Mouse (Mus musculus) thymus, postnatal 4 days (tissue): Measurements from ENCODE around the gene A930018P22Rik.

Experiments
- DNase-seq: peaks from one replicate; pipeline ENCODE4 v3.0.0; 2021

Gene A930018P22Rik

GRCm38 (mm10) chr2:104120312-104120711 lies 2.3 kb upstream of the A930018P22Rik start:
- no peak for DNase-seq

GRCm38 (mm10) chr2:104121681-104122504 lies 676 bp upstream of the A930018P22Rik start:
- no peak for DNase-seq

- no peak for DNase-seq
These were observed 971 bp downstream of the A930018P22Rik start for GRCm38 (mm10) chr2:104123540-104123939.

- DNase-seq: no peak
These were observed 1.5 kb downstream of the A930018P22Rik start for GRCm38 (mm10) chr2:104124071-104124470.

- DNase-seq: no peak
These were observed 6.4 kb downstream of the A930018P22Rik start for GRCm38 (mm10) chr2:104128803-104129531.

GRCm38 (mm10) chr2:104130165-104130564 lies 7.6 kb downstream of the A930018P22Rik start:
- DNase-seq: no peak

- peak; percentile 86 for DNase-seq
These were observed 8.4 kb downstream of the A930018P22Rik start for GRCm38 (mm10) chr2:104130969-104131368.

GRCm38 (mm10) chr2:104132266-104132859 lies 9.8 kb downstream of the A930018P22Rik start:
- no peak for DNase-seq

- DNase-seq: no peak
These were observed 10.7 kb downstream of the A930018P22Rik start for GRCm38 (mm10) chr2:104133042-104133810.

GRCm38 (mm10) chr2:104134150-104135056 lies 11.8 kb downstream of the A930018P22Rik start:
- DNase-seq: peak; percentile 65

- DNase-seq: no peak
These were observed 13.4 kb downstream of the A930018P22Rik start for GRCm38 (mm10) chr2:104135920-104136319.

- DNase-seq: no peak
These were observed 19.6 kb downstream of the A930018P22Rik start for GRCm38 (mm10) chr2:104142140-104142539.

GRCm38 (mm10) chr2:104144004-104144403 lies 21.4 kb downstream of the A930018P22Rik start:
- no peak for DNase-seq

- peak; percentile 60 for DNase-seq
These were observed 23.4 kb downstream of the A930018P22Rik start for GRCm38 (mm10) chr2:104145983-104146382.

- no peak for DNase-seq
These were observed 25.5 kb downstream of the A930018P22Rik start for GRCm38 (mm10) chr2:104147910-104148561.

GRCm38 (mm10) chr2:104150608-104151397 lies 28.2 kb downstream of the A930018P22Rik start:
- no peak for DNase-seq

GRCm38 (mm10) chr2:104153345-104153744 lies 30.8 kb downstream of the A930018P22Rik start:
- no peak for DNase-seq

- no peak for DNase-seq
These were observed 31.3 kb downstream of the A930018P22Rik start for GRCm38 (mm10) chr2:104153876-104154275.

- DNase-seq: no peak
These were observed 35.3 kb downstream of the A930018P22Rik start for GRCm38 (mm10) chr2:104157831-104158230.

GRCm38 (mm10) chr2:104163418-104163817 lies 40.8 kb downstream of the A930018P22Rik start:
- no peak for DNase-seq
